ENCODE assay signal across 10 mouse cellular contexts in the genomic region with DNA sequence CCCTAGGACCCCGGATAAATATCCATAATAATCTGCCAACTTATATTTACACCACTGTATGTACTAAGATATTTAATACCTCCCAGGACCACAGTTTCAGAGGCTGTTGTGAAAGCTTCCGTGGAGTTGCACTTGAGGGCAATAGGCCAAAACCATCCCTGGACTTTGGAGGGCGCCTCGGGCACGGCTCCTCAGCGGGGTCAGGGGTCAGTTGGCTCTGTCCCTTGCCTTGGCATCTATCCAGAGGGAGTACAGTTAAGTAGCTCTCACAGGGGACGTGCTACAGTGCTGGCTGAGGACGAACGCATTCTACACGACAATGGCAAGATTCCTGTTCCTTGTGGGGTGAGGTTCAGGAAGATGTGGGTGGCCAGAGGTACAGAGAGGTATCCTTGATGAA. TPM values are rescaled to one million over a fixed set of nuclear protein-coding genes. Genes with fewer than 3 reads are reported as not detected.
DNase-seq lines count a peak whose midpoint lies in the region; ATAC-seq lines count a peak whose summit lies in the region.
"Had no signal": no experiment of that assay in that cellular context is flagged by ENCODE, and none has a peak within 500 bp of the region (broad histone marks: within the 10 kb centered on the region; RNA-seq: fewer than 3 reads in every experiment).

No protein-coding gene starts in this region.

- WGBS in kidney, embryonic 16.5 days, result 55% methylated on average over 10 of the region's 10 CpGs
- WGBS in forebrain, embryonic 13.5 days, result 86% methylated on average over 10 of the region's 10 CpGs

- DNase-seq in kidney, adult 18-20 months, result peak; percentile 95
- peak; percentile 87 for DNase-seq in adrenal gland, postnatal 14 days
- peak; percentile 95 to 96 for DNase-seq in kidney, postnatal 36 days
- DNase-seq in ovary, postnatal 10 days (ENCODE audit: low spot score), result peak; percentile 49
- no peak for DNase-seq in layer of hippocampus, adult 9-11 months
- no peak for DNase-seq in embryo, embryonic 10.5 days (ENCODE audit: low spot score)

- ATAC-seq in kidney, embryonic 16.5 days (ENCODE audit: low FRiP score, low TSS enrichment), result no peak
- no peak for ATAC-seq in forebrain, embryonic 13.5 days

- no peak overlapping the region for H3K4me3 ChIP-seq in kidney, embryonic 16.5 days (ENCODE audit: low read length)
- H3K4me3 ChIP-seq in forebrain, embryonic 13.5 days, result no peak overlapping the region
- H3K4me3 ChIP-seq: limb, embryonic 13.5 days had no signal

- no peak overlapping the region for H3K27ac ChIP-seq in kidney, embryonic 16.5 days (ENCODE audit: low read length)
- H3K27ac ChIP-seq in forebrain, embryonic 13.5 days, result no peak overlapping the region
- H3K27ac ChIP-seq: limb, embryonic 13.5 days had no signal

- H3K36me3 ChIP-seq in kidney, embryonic 16.5 days (ENCODE audit: insufficient read depth, low read length), result no peaks in the 10 kb centered on the region
- no peaks in the 10 kb centered on the region for H3K36me3 ChIP-seq in forebrain, embryonic 13.5 days (ENCODE audit: poor library complexity, severe bottlenecking)
- H3K36me3 ChIP-seq: limb, embryonic 13.5 days had no signal

- no peaks in the 10 kb centered on the region for H3K9me3 ChIP-seq in kidney, embryonic 16.5 days (ENCODE audit: low read length)
- no peaks in the 10 kb centered on the region for H3K9me3 ChIP-seq in forebrain, embryonic 13.5 days (replicated peaks)
- H3K9me3 ChIP-seq: limb, embryonic 13.5 days had no signal

- no peak overlapping the region for H3K4me2 ChIP-seq in kidney, embryonic 16.5 days (replicated peaks; ENCODE audit: low read depth, low read length)
- no peak overlapping the region for H3K4me2 ChIP-seq in forebrain, embryonic 13.5 days
- H3K4me2 ChIP-seq: limb, embryonic 13.5 days had no signal

- peaks cover 25% of the 10 kb centered on the region for H3K4me1 ChIP-seq in kidney, embryonic 16.5 days (ENCODE audit: insufficient read depth, low read length)
- no peaks in the 10 kb centered on the region for H3K4me1 ChIP-seq in forebrain, embryonic 13.5 days

- no peaks in the 10 kb centered on the region for H3K27me3 ChIP-seq in kidney, embryonic 16.5 days (ENCODE audit: insufficient read depth, low read length)
- H3K27me3 ChIP-seq in forebrain, embryonic 13.5 days, result no peaks in the 10 kb centered on the region
- H3K27me3 ChIP-seq: limb, embryonic 13.5 days had no signal

- H3K9ac ChIP-seq in kidney, embryonic 16.5 days (replicated peaks; ENCODE audit: low read length), result no peak overlapping the region
- H3K9ac ChIP-seq in forebrain, embryonic 13.5 days, result no peak overlapping the region
- H3K9ac ChIP-seq: limb, embryonic 13.5 days had no signal

RNA-seq across cellular contexts. Expression of gene Tmem255b, which starts 27.4 kb away (rescaled TPM):
- 0.95 and 1.4 TPM in 2 replicates for polyA plus RNA-seq in kidney, embryonic 16.5 days (2015; fragmentation: Nextera tagmentation; extraction: Ambion mirVana)
- total RNA-seq in adrenal gland, postnatal 14 days (2021), result 3.1 and 3.6 TPM in 2 replicates
- not detected in 2 replicates for polyA plus RNA-seq in forebrain, embryonic 13.5 days (2015; fragmentation: Nextera tagmentation; extraction: Ambion mirVana)

RNA-seq across cellular contexts. Expression of gene Gas6, which starts 31.9 kb away (rescaled TPM):
- polyA plus RNA-seq in kidney, embryonic 16.5 days (2015; fragmentation: Nextera tagmentation; extraction: Ambion mirVana), result 70.1 and 76.9 TPM in 2 replicates
- total RNA-seq in adrenal gland, postnatal 14 days (2021), result 76.0 and 81.6 TPM in 2 replicates
- polyA plus RNA-seq in forebrain, embryonic 13.5 days (2015; fragmentation: Nextera tagmentation; extraction: Ambion mirVana), result 11.3 and 12.3 TPM in 2 replicates

RNA-seq across cellular contexts. Expression of gene Grk1, which starts 57.5 kb away (rescaled TPM):
- polyA plus RNA-seq in kidney, embryonic 16.5 days (2015; fragmentation: Nextera tagmentation; extraction: Ambion mirVana), result not detected in 2 replicates
- 0.08 TPM in 1 of 2 replicates, not detected in the other for total RNA-seq in adrenal gland, postnatal 14 days (2021)
- 0.03 TPM in 1 of 2 replicates, not detected in the other for polyA plus RNA-seq in forebrain, embryonic 13.5 days (2015; fragmentation: Nextera tagmentation; extraction: Ambion mirVana)
- polyA plus RNA-seq: neural tube, embryonic 14.5 days had no signal

Comparison
In these comparisons a context has a peak if more than half of its experiments do, and no peak if none do; other contexts are left out.
1. DNase-seq: peak in kidney, adult 18-20 months (single experiment), adrenal gland, postnatal 14 days (single experiment), kidney, postnatal 36 days (2 of 2) and ovary, postnatal 10 days (single experiment); none in layer of hippocampus, adult 9-11 months (single experiment) and embryo, embryonic 10.5 days (single experiment).